Mouse (Mus musculus): Measurements from ENCODE around the gene Igdcc3. TPM values are rescaled to one million over a fixed set of nuclear protein-coding genes. Genes with fewer than 3 reads are reported as not detected.

The Igdcc3 gene
- polyA plus RNA-seq, 1 experiment from 2014 or later = 17.0 TPM

- ATAC-seq (replicated peaks; ENCODE audit: insufficient number of reproducible peaks, low FRiP score, low TSS enrichment, low read depth) (no peak), DNase-seq (ENCODE audit: low spot score) (no peak)
- WGBS = 94% methylated on average over 9 of the region's 9 CpGs
- Histone ChIP-seq H3K4me3 (ENCODE audit: low read depth, low read length) (no peak overlapping the region), H3K4me2 (ENCODE audit: low read depth, low read length) (no peak overlapping the region), H3K4me1 (ENCODE audit: control insufficient read depth, insufficient read depth, low read length) (no peaks in the 10 kb centered on the region), H3K36me3 (replicated peaks; ENCODE audit: control insufficient read depth, insufficient read depth, low read depth, low read length) (peaks cover 2% of the 10 kb centered on the region; the same call in 1 of the 2 replicates), H3K27me3 (ENCODE audit: control insufficient read depth, insufficient read depth, low read length) (no peaks in the 10 kb centered on the region), H3K27ac (replicated peaks; ENCODE audit: low read depth, low read length) (no peak overlapping the region), H3K9ac (replicated peaks; ENCODE audit: low read length) (no peak overlapping the region), H3K9me3 (replicated peaks; ENCODE audit: control insufficient read depth, low read length) (no peaks in the 10 kb centered on the region)
These were observed 92.4 kb downstream of the Igdcc3 start for GRCm38 (mm10) chr9:65233243-65233985.

DNA sequence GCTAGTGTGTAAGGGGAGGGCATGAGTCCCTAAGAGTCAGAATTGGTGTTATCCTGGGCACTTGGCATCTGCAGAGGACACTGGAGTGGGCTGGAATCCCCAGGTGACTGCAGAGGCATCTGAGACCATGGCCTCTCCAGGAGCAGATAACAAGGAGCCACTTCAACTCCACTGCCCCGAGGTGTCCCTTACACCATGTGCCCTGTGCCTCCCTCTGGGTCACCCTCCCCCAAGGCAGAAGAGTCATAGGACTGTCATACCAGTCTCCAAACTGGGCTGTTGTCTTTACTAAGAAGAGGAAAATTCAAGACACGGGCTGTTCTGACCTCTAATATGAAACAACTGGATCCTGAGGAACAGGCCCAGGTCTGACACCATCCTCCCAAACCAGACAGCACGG is 93.7 kb downstream of the Igdcc3 start:
- no peak overlapping the region for H3K27ac ChIP-seq (replicated peaks; ENCODE audit: low read depth, low read length)
- no peaks in the 10 kb centered on the region for H3K9me3 ChIP-seq (replicated peaks; ENCODE audit: control insufficient read depth, low read length)
- ATAC-seq (replicated peaks; ENCODE audit: insufficient number of reproducible peaks, low FRiP score, low TSS enrichment, low read depth) (no peak), DNase-seq (ENCODE audit: low spot score) (no peak)
- H3K9ac ChIP-seq (replicated peaks; ENCODE audit: low read length) = no peak overlapping the region
- H3K27me3 ChIP-seq (ENCODE audit: control insufficient read depth, insufficient read depth, low read length) = no peaks in the 10 kb centered on the region
- WGBS = 71% methylated on average over 3 of the region's 3 CpGs
- H3K4me3 ChIP-seq (ENCODE audit: low read depth, low read length) = no peak overlapping the region
- no peak overlapping the region for H3K4me2 ChIP-seq (ENCODE audit: low read depth, low read length)
- H3K36me3 ChIP-seq (replicated peaks; ENCODE audit: control insufficient read depth, insufficient read depth, low read depth, low read length) = peaks cover 2% of the 10 kb centered on the region; the same call in 1 of the 2 replicates
- H3K4me1 ChIP-seq (ENCODE audit: control insufficient read depth, insufficient read depth, low read length) = no peaks in the 10 kb centered on the region

Other genes starting within 250 kb of the Igdcc3 start
- gene Slc24a1, start 189.6 kb upstream of the Igdcc3 start, polyA plus RNA-seq (2014; fragmentation: Nextera tagmentation; extraction: Ambion mirVana) = not detected in 2 replicates
- 77.2 and 80.5 TPM in 2 replicates for gene Ints14, start 180.3 kb upstream of the Igdcc3 start, polyA plus RNA-seq (2014; fragmentation: Nextera tagmentation; extraction: Ambion mirVana)
- 81.3 and 83.5 TPM in 2 replicates for gene Hacd3, start 119.5 kb upstream of the Igdcc3 start, polyA plus RNA-seq (2014; fragmentation: Nextera tagmentation; extraction: Ambion mirVana)
- gene Dpp8, start 108.8 kb upstream of the Igdcc3 start, polyA plus RNA-seq (2014; fragmentation: Nextera tagmentation; extraction: Ambion mirVana) = 30.4 and 33.7 TPM in 2 replicates
- 11.8 and 12.4 TPM in 2 replicates for gene Igdcc4, start 39.7 kb upstream of the Igdcc3 start, polyA plus RNA-seq (2014; fragmentation: Nextera tagmentation; extraction: Ambion mirVana)
- 4.9 and 5.7 TPM in 2 replicates for gene Parp16, start 54.2 kb downstream of the Igdcc3 start, polyA plus RNA-seq (2014; fragmentation: Nextera tagmentation; extraction: Ambion mirVana)
- gene Cilp, start 124.0 kb downstream of the Igdcc3 start, polyA plus RNA-seq (2014; fragmentation: Nextera tagmentation; extraction: Ambion mirVana) = 0.21 TPM in 2 replicates
- 60.1 and 64.3 TPM in 2 replicates for gene Clpx, start 153.1 kb downstream of the Igdcc3 start, polyA plus RNA-seq (2014; fragmentation: Nextera tagmentation; extraction: Ambion mirVana)
- gene Pdcd7, start 204.9 kb downstream of the Igdcc3 start, polyA plus RNA-seq (2014; fragmentation: Nextera tagmentation; extraction: Ambion mirVana) = 13.9 and 18.5 TPM in 2 replicates
- 0.31 TPM in 1 of 2 replicates, not detected in the other for gene Ubap1l, start 219.9 kb downstream of the Igdcc3 start, polyA plus RNA-seq (2014; fragmentation: Nextera tagmentation; extraction: Ambion mirVana)

Data from embryonic facial prominence, embryonic 11.5 days (tissue).